Mouse (Mus musculus) olfactory bulb, adult 2 months (tissue): ENCODE results near the gene Gm11096.

ENCODE experiments used
- CTCF ChIP-seq: fragments of 200-500 bp; IDR thresholded peaks from 2 replicates; pipeline ENCODE4 v1.5.1; 2012; ENCODE audit warnings: low read depth, mild to moderate bottlenecking, low read length, moderate library complexity; ENCODE audit not compliant: insufficient read depth
- POLR2A ChIP-seq: fragments of 200-500 bp; IDR thresholded peaks from 2 replicates; pipeline ENCODE4 v1.6.1; 2012; ENCODE audit warnings: mild to moderate bottlenecking, low read depth, low read length, moderate library complexity; ENCODE audit not compliant: insufficient read depth

- TF ChIP-seq CTCF = no peak
- no peak for TF ChIP-seq POLR2A
Observed at GRCm38 (mm10) chr17:81486388-81486787, 44.8 kb downstream of the Gm11096 start.
